Comparison of ENCODE assay signal across 8 mouse cellular contexts in the genomic region with DNA sequence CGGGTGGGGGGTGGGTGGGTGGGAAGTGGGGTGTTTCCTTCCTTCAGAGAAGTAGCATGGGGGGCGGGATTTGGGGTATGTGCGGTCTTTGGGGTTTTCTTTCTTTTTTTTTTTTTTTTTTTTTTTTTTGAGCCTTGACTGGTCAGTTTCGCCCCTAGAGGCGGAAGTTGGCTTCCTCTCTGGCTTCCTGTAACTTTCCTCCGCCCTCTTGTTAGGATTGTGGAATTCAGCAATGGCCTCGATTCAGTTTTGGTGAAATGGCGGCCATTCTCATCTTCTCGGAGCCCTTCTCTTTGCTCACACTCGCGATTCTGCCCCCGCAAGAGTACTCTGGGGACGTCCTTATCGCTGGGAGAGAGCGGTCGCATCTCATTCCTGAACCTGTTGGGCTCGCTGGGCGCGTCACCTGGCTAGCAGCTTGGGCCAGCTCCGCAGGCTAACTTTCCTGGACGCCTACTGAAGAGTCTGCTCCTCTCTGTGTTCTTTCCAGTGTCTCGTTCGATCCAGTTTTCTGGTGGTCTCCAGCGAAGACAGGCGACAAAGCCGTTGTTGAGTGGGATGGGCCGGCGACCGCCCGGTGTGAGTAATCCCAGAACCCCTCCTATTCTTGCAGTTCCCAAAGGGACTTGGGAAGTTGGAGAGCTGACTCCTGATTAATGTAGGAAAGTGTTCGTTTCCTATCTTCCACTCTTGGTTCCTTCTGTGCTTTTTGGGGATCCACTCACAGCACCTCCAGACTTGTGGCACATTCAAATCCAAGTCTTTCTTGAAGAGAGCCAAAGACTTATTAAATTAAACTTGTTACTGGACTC. TPM values are rescaled to one million over a fixed set of nuclear protein-coding genes. Genes with fewer than 3 reads are reported as not detected.
A peak's percentile ranks its signal among the peaks of the same experiment; 100 is the strongest.
DNase-seq lines count a peak whose midpoint lies in the region; ATAC-seq lines count a peak whose summit lies in the region.

No protein-coding gene starts in this region.

- H3K9ac ChIP-seq in hindbrain, embryonic 16.5 days (ENCODE audit: low read depth, low read length), result peak overlapping the region; percentile 73

- peak overlapping the region; percentile 60 for H3K4me3 ChIP-seq in hindbrain, embryonic 16.5 days (ENCODE audit: low read length)
- peak overlapping the region; percentile 74 for H3K4me3 ChIP-seq in limb, embryonic 10.5 days

- H3K27me3 ChIP-seq in hindbrain, embryonic 16.5 days (replicated peaks; ENCODE audit: control insufficient read depth, insufficient read depth, low read length), result no peaks in the 10 kb centered on the region
- no peaks in the 10 kb centered on the region for H3K27me3 ChIP-seq in limb, embryonic 10.5 days (ENCODE audit: low read depth, poor library complexity, severe bottlenecking)

- peak; percentile 28 for ATAC-seq in hindbrain, embryonic 16.5 days

- H3K9me3 ChIP-seq in hindbrain, embryonic 16.5 days (ENCODE audit: control insufficient read depth, low read length), result no peaks in the 10 kb centered on the region
- H3K9me3 ChIP-seq in limb, embryonic 10.5 days (replicated peaks), result no peaks in the 10 kb centered on the region

- peaks cover 3% of the 10 kb centered on the region; the same call in 1 of the 2 replicates for H3K4me1 ChIP-seq in hindbrain, embryonic 16.5 days (ENCODE audit: control insufficient read depth, insufficient read depth, low read depth, low read length)
- peaks cover 22% of the 10 kb centered on the region for H3K4me1 ChIP-seq in limb, embryonic 10.5 days

- peak overlapping the region; percentile 88 for H3K27ac ChIP-seq in hindbrain, embryonic 16.5 days (ENCODE audit: low read depth, low read length)
- H3K27ac ChIP-seq in limb, embryonic 10.5 days, result peak overlapping the region; percentile 94

- H3K36me3 ChIP-seq in hindbrain, embryonic 16.5 days (ENCODE audit: control insufficient read depth, insufficient read depth, low read length), result peaks cover 2% of the 10 kb centered on the region; the same call in 1 of the 2 replicates
- peaks cover 30% of the 10 kb centered on the region for H3K36me3 ChIP-seq in limb, embryonic 10.5 days

- peak overlapping the region; percentile 79 for H3K4me2 ChIP-seq in hindbrain, embryonic 16.5 days (ENCODE audit: low read length)

- WGBS in hindbrain, embryonic 16.5 days, result 4% methylated on average over 31 of the region's 31 CpGs
- 5% methylated on average over 31 of the region's 31 CpGs for WGBS in limb, embryonic 10.5 days

- DNase-seq in adrenal gland, adult 2 months, result peak; percentile 79
- peak; percentile 72 to 73 for DNase-seq in cerebellum, postnatal 25 days
- peak; percentile 55 for DNase-seq in gastrocnemius, postnatal 10 days
- peak; percentile 67 for DNase-seq in limb, embryonic 10.5 days (ENCODE audit: low spot score)
- peak; percentile 81 for DNase-seq in mesoderm, embryonic 11.5 days (ENCODE audit: low read depth, low spot score)
- peak; percentile 24 for DNase-seq in right cerebral cortex, postnatal 25 days
- DNase-seq in frontal cortex, postnatal 14 days (ENCODE audit: low spot score in 2 of 2), result no peak

RNA-seq across cellular contexts. Expression of a gene that starts 2.0 kb away (rescaled TPM):
- total RNA-seq in adrenal gland, adult 2 months (2021), result 100 to 1,000 TPM in 1 of 2 experiments, 10 to 100 TPM in 1; 97.4 to 113 TPM
- polyA plus RNA-seq in adrenal gland, adult 2 months (2012; rRNA removed), result 37.3 and 41.7 TPM in 2 replicates
- 10 to 100 TPM; 48.9 to 51.4 TPM for total RNA-seq in gastrocnemius, postnatal 10 days (2021)
- 16.3 and 16.8 TPM in 2 replicates for polyA plus RNA-seq in hindbrain, embryonic 16.5 days (2015; fragmentation: Nextera tagmentation; extraction: Ambion mirVana)
- polyA plus RNA-seq in limb, embryonic 10.5 days (2016; fragmentation: Nextera tagmentation; extraction: Ambion mirVana), result 23.2 and 26.2 TPM in 2 replicates

RNA-seq across cellular contexts. Expression of a gene that starts 17.5 kb away (rescaled TPM):
- 1 to 10 TPM; 1.1 to 3.4 TPM for total RNA-seq in adrenal gland, adult 2 months (2021)
- polyA plus RNA-seq in adrenal gland, adult 2 months (2012; rRNA removed), result 0.46 TPM in 1 of 2 replicates, not detected in the other
- total RNA-seq in gastrocnemius, postnatal 10 days (2021), result not detected
- not detected in 2 replicates for polyA plus RNA-seq in hindbrain, embryonic 16.5 days (2015; fragmentation: Nextera tagmentation; extraction: Ambion mirVana)
- not detected in 2 replicates for polyA plus RNA-seq in limb, embryonic 10.5 days (2016; fragmentation: Nextera tagmentation; extraction: Ambion mirVana)

Comparison
In these comparisons a context has a peak if more than half of its experiments do, and no peak if none do; other contexts are left out.
1. DNase-seq: peak in adrenal gland, adult 2 months (single experiment), cerebellum, postnatal 25 days (2 of 2), gastrocnemius, postnatal 10 days (single experiment), limb, embryonic 10.5 days (single experiment), mesoderm, embryonic 11.5 days (single experiment) and right cerebral cortex, postnatal 25 days (single experiment); none in frontal cortex, postnatal 14 days (0 of 2).